Mouse (Mus musculus) stomach, embryonic 15.5 days (tissue): ENCODE results near the gene Gm28539. TPM values are rescaled to one million over a fixed set of nuclear protein-coding genes. Genes with fewer than 3 reads are reported as not detected.
A peak's percentile ranks its signal among the peaks of the same experiment; 100 is the strongest.
"Not testable (repeated sequence)": the region's sequence is repeated elsewhere in the genome, so short reads cannot be mapped to it uniquely, and the experiment has no call there.

Source experiments
- ATAC-seq: fragments of 200-750 bp; cut with Nextera tagmentation; 2 replicates; pipeline ENCODE4 v1.8.0; 2017; ENCODE audit warnings: low read depth, moderate number of reproducible peaks, moderate TSS enrichment; ENCODE audit not compliant: insufficient read depth, low FRiP score
- H3K27ac ChIP-seq: fragments of 300-500 bp; sonication (generic); 2 replicates; pipeline ENCODE4 v1.5.1; 2015; ENCODE audit warnings: mild to moderate bottlenecking, inconsistent platforms
- H3K27me3 ChIP-seq: fragments of 300-500 bp; sonication (generic); replicated peaks from 2 replicates; pipeline ENCODE4 v1.6.1; 2015; ENCODE audit warnings: inconsistent platforms
- H3K36me3 ChIP-seq: fragments of 300-500 bp; sonication (generic); 2 replicates; pipeline ENCODE4 v1.6.1; 2015; ENCODE audit warnings: inconsistent platforms
- H3K4me1 ChIP-seq: fragments of 300-500 bp; sonication (generic); 2 replicates; pipeline ENCODE4 v1.6.1; 2015; ENCODE audit warnings: inconsistent platforms
- H3K4me2 ChIP-seq: fragments of 300-500 bp; sonication (generic); 2 replicates; pipeline ENCODE4 v1.6.1; 2015; ENCODE audit warnings: mild to moderate bottlenecking, inconsistent platforms
- H3K4me3 ChIP-seq: fragments of 300-500 bp; sonication (generic); replicated peaks from 2 replicates; pipeline ENCODE4 v1.5.1; 2015; ENCODE audit warnings: inconsistent platforms
- H3K9ac ChIP-seq: fragments of 300-500 bp; sonication (generic); 2 replicates; pipeline ENCODE4 v1.6.1; 2015; ENCODE audit warnings: inconsistent platforms
- H3K9me3 ChIP-seq: fragments of 300-500 bp; sonication (generic); 2 replicates; pipeline ENCODE4 v1.6.1; 2016; ENCODE audit warnings: inconsistent platforms
- WGBS: fragments of 180-500 bp; shearing (Covaris S2); methylation state at CpG from one replicate; pipeline ENCODE4 v1.1.7; 2015; 5-methylcytosine and 5-hydroxymethylcytosine counted together
- polyA plus RNA-seq: library from polyadenylated mRNA; unstranded; fragments of >200 nt; fragmentation: Nextera tagmentation; extraction: Ambion mirVana; gene quantifications from 2 replicates; pipeline ENCODE4 v1.2.1, GENCODE M21; 2015

Gm28539 gene
- polyA plus RNA-seq, 1 experiment from 2014 or later, result not detected

DNA sequence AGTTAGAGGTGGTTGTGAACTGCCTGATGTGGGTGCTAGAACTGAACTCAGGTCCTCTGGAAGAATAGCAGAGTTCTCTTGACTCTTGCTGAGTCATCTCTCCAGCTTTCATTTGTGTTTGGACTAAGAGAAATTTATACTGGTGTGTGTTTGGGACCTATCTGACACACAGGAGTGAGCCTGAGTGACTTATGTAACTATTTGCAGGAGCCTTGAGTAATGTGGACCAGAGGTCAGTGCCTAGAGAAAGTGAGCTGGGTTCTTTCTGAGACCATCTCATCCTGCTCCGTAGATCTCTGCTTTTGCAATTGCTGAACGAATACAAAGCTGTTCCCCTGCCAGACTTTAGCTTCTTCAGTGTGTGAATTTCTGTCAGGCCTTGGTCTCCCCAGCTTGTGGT, 85.4 kb downstream of the Gm28539 start:
- no peak overlapping the region for H3K9ac ChIP-seq
- no peaks in the 10 kb centered on the region for H3K9me3 ChIP-seq
- no peak overlapping the region for H3K4me3 ChIP-seq
- ATAC-seq, result no peak
- 89% methylated on average over 2 of the region's 2 CpGs for WGBS
- H3K27ac ChIP-seq, result no peak overlapping the region
- no peak overlapping the region for H3K4me2 ChIP-seq
- no peaks in the 10 kb centered on the region for H3K27me3 ChIP-seq
- no peaks in the 10 kb centered on the region for H3K4me1 ChIP-seq
- H3K36me3 ChIP-seq, result peaks cover 25% of the 10 kb centered on the region

DNA sequence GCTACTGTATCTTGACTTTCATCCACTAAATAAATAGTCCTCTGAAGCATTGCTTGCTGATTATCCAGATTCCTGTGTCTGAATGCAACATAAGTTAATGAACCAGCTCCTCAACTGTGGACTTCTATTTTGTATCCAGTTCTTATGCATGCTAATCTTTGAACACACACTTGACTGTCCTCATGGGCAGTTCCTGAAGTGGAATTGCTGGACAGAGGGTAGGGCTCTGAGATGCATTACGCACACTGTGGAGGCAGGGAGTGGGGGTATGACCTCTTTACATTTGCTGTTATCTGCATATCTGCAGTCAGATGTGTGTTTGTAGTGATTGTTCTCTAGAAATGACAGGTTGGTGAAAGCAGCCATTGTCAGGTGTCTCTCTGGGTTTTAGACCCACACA, 91.6 kb downstream of the Gm28539 start:
- Histone ChIP-seq H3K27me3 (no peaks in the 10 kb centered on the region), H3K4me3 (no peak overlapping the region), H3K27ac (no peak overlapping the region), H3K4me1 (no peaks in the 10 kb centered on the region), H3K36me3 (peaks cover 30% of the 10 kb centered on the region), H3K9ac (no peak overlapping the region), H3K9me3 (no peaks in the 10 kb centered on the region), H3K4me2 (no peak overlapping the region)
- ATAC-seq, result no peak
- 88% methylated on average over 1 of the region's 1 CpGs for WGBS

- H3K9ac ChIP-seq, result no peak overlapping the region
- ATAC-seq, result no peak
- H3K27me3 ChIP-seq, result no peaks in the 10 kb centered on the region
- peaks cover 35% of the 10 kb centered on the region for H3K36me3 ChIP-seq
- no peak overlapping the region for H3K4me2 ChIP-seq
- no peaks in the 10 kb centered on the region for H3K9me3 ChIP-seq
- H3K27ac ChIP-seq, result no peak overlapping the region
- 77% methylated on average over 5 of the region's 5 CpGs for WGBS
- no peak overlapping the region for H3K4me3 ChIP-seq
- no peaks in the 10 kb centered on the region for H3K4me1 ChIP-seq
These were observed 102.1 kb downstream of the Gm28539 start for GRCm38 (mm10) chr16:18938321-18939082.

GRCm38 (mm10) chr16:18943906-18944305, 107.5 kb downstream of the Gm28539 start:
- H3K27ac ChIP-seq, result no peak overlapping the region

DNA sequence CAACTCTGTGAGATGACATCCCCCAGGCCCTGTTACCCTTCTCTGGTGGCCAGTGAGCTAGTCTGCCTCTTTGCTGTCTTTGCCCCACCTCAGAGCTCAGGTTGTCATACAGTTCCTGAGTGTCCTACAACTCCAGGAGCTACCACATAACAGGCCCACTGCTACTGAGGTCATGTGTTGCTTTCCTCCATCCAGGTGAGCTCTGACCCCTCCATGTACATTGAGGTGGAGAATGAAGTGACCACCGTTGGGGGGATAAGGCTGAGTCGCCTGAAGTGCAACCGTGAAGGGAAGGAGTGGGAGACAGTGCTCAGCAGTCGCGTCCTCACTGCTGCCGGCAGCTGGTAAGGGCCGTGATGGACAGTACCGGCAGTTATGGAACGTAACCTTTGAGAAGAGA, 112.6 kb downstream of the Gm28539 start:
- Histone ChIP-seq H3K27me3 (no peaks in the 10 kb centered on the region), H3K4me2 (no peak overlapping the region), H3K27ac (no peak overlapping the region), H3K9ac (no peak overlapping the region), H3K4me1 (no peaks in the 10 kb centered on the region), H3K4me3 (no peak overlapping the region), H3K9me3 (no peaks in the 10 kb centered on the region), H3K36me3 (peaks cover 40% of the 10 kb centered on the region)
- 93% methylated on average over 9 of the region's 9 CpGs for WGBS
- ATAC-seq, result no peak

More at GRCm38 (mm10) chr16:18943906-18944305, 107.5 kb downstream of the Gm28539 start:
- 88% methylated on average over 6 of the region's 6 CpGs for WGBS
- no peaks in the 10 kb centered on the region for H3K4me1 ChIP-seq
- no peak overlapping the region for H3K9ac ChIP-seq
- H3K4me3 ChIP-seq, result no peak overlapping the region
- no peak overlapping the region for H3K4me2 ChIP-seq
- no peaks in the 10 kb centered on the region for H3K27me3 ChIP-seq
- no peaks in the 10 kb centered on the region for H3K9me3 ChIP-seq
- ATAC-seq, result no peak
- H3K36me3 ChIP-seq, result peaks cover 33% of the 10 kb centered on the region; the same call in 1 of the 2 replicates

GRCm38 (mm10) chr16:18950351-18950750, 114.0 kb downstream of the Gm28539 start:
- Histone ChIP-seq H3K4me3 (no peak overlapping the region), H3K9me3 (no peaks in the 10 kb centered on the region), H3K4me1 (no peaks in the 10 kb centered on the region), H3K27ac (no peak overlapping the region), H3K27me3 (no peaks in the 10 kb centered on the region), H3K36me3 (peaks cover 46% of the 10 kb centered on the region), H3K9ac (no peak overlapping the region), H3K4me2 (no peak overlapping the region)
- no peak for ATAC-seq
- 89% methylated on average over 2 of the region's 2 CpGs for WGBS

GRCm38 (mm10) chr16:18952813-18953212, 116.4 kb downstream of the Gm28539 start:
- Histone ChIP-seq H3K4me3 (no peak overlapping the region), H3K27ac (no peak overlapping the region), H3K4me2 (no peak overlapping the region), H3K36me3 (peaks cover 56% of the 10 kb centered on the region), H3K9ac (no peak overlapping the region), H3K9me3 (no peaks in the 10 kb centered on the region), H3K4me1 (no peaks in the 10 kb centered on the region), H3K27me3 (no peaks in the 10 kb centered on the region)
- no peak for ATAC-seq

DNA sequence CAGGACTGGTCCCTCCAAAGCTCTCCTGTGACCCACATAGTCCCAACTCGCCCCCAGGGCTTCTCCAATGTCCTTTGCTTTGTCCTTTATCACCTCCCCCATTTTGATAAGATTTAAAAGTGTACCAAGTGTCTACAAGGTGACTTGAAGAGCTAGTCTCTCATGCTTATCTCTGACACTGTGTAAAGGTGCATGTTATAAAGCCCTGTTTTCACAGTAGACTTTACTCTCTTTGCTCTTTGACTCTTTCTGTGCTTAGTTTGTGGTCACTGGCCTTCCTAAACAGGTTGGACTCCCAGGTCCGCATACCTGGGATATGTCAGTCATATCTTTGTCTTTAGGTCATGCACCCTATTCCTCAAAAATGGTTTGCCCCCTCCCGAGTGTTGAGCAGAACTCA, 118.7 kb downstream of the Gm28539 start:
- Histone ChIP-seq H3K27me3 (no peaks in the 10 kb centered on the region), H3K9me3 (no peaks in the 10 kb centered on the region), H3K9ac (no peak overlapping the region), H3K4me1 (no peaks in the 10 kb centered on the region), H3K4me3 (no peak overlapping the region), H3K27ac (no peak overlapping the region), H3K4me2 (no peak overlapping the region), H3K36me3 (peaks cover 43% of the 10 kb centered on the region)
- no peak for ATAC-seq
- WGBS, result 71% methylated on average over 3 of the region's 3 CpGs

- Histone ChIP-seq H3K4me3 (no peak overlapping the region), H3K36me3 (peaks cover 50% of the 10 kb centered on the region), H3K9me3 (no peaks in the 10 kb centered on the region; the same call in 1 of the 2 replicates), H3K27ac (no peak overlapping the region), H3K9ac (no peak overlapping the region), H3K27me3 (no peaks in the 10 kb centered on the region), H3K4me2 (no peak overlapping the region), H3K4me1 (no peaks in the 10 kb centered on the region)
- ATAC-seq, result no peak
These were observed 127.1 kb downstream of the Gm28539 start for GRCm38 (mm10) chr16:18963486-18963885.

DNA sequence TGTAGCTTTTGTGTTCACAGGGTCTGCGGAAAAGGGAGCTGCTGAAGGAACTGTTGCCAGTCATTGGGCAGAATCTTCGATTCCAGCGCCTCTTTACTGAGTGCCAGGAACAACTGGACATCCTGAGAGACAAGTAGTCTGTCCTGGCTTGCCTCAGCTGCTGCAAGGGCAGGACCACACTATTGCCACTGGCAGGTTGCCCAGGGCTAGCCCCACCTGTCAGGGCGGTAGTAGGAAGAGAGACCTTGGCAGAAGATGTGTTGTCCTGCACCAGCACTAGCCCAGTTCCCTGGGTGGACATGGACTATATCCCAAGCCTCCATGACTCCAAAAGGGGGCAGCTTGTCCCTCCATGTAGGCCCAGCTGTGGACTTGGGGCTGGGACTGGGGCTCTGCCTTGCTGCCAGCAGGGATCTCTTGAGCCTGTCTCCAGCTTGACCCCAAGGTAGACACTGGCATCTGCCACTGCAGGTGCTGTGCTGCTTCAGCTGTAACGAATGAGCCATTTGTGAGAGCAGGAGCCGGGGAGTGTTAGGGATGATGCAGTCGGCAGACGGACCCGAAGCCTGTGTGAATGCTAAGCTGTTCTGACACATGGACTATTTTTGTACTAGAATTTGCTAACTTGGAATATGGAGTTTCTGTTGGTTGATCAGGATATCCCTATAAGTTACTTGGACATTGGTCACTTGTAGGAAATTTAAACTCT, 133.2 kb downstream of the Gm28539 start:
- Histone ChIP-seq H3K9ac (no peak overlapping the region), H3K36me3 (peaks cover 35% of the 10 kb centered on the region), H3K4me3 (no peak overlapping the region), H3K4me2 (no peak overlapping the region), H3K9me3 (no peaks in the 10 kb centered on the region), H3K4me1 (no peaks in the 10 kb centered on the region), H3K27me3 (no peaks in the 10 kb centered on the region), H3K27ac (no peak overlapping the region)
- WGBS, result 87% methylated on average over 9 of the region's 9 CpGs
- ATAC-seq, result 0 out of 2 replicates have a peak, but pooled peaks have one; percentile 27

DNA sequence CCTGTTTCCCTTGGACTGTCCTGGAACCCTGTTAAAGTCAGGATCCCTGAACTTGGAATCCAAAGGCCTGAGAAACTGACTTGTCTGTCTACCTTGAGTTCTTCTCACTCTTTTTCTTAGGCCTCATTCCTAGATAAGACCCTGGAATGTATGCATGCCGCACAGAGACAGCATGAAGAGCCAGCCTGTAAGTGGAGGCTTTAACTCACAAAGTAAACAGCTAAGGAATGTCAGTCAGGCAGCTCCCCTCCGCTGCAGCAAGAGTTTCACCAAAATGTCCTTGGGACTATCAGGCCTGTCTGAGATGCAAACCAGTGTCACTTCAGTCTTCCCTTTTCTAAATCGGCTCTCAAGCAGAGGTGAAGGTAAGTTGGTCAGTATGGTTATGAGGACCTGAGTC, 134.5 kb downstream of the Gm28539 start:
- Histone ChIP-seq H3K36me3 (peaks cover 29% of the 10 kb centered on the region), H3K9ac (no peak overlapping the region), H3K27ac (no peak overlapping the region), H3K4me2 (no peak overlapping the region), H3K4me3 (no peak overlapping the region), H3K9me3 (no peaks in the 10 kb centered on the region), H3K27me3 (no peaks in the 10 kb centered on the region), H3K4me1 (no peaks in the 10 kb centered on the region)
- 42% methylated on average over 3 of the region's 3 CpGs for WGBS
- ATAC-seq, result no peak

DNA sequence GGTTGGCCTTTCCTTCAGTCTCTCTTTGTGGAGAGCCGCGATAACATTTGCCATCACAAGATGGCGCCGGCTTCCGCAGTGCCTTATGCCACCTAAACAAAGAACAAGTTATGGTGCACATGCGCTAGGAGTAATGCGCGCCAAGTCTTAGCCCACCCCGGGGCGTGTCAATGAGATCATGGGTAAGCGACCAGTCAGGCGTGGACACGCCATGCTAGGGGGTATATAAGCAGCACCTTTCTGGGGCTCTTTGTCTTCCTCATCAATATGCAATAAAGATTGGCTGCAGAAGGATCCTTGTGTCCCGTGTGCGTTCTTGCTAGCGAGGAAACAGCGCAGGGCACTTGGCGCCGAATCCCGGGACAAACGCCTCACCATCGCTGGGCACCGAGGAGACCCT, 139.3 kb downstream of the Gm28539 start:
- not testable (repeated sequence) for H3K9me3 ChIP-seq, H3K4me2 ChIP-seq, H3K27me3 ChIP-seq, ATAC-seq, H3K36me3 ChIP-seq, H3K4me1 ChIP-seq, H3K27ac ChIP-seq, H3K9ac ChIP-seq, H3K4me3 ChIP-seq
- 88% methylated on average over 23 of the region's 23 CpGs for whole genome bisulfite sequencing
